Mouse (Mus musculus) hindbrain, postnatal 0 days (tissue): Measurements from ENCODE around the gene Tnfrsf1b. TPM values are rescaled to one million over a fixed set of nuclear protein-coding genes. Genes with fewer than 3 reads are reported as not detected.
A peak's percentile ranks its signal among the peaks of the same experiment; 100 is the strongest.

Source experiments
- ATAC-seq: fragments of 200-750 bp; cut with Nextera tagmentation; 2 replicates; pipeline ENCODE4 v1.8.0; 2017; ENCODE audit warnings: mild to moderate bottlenecking, moderate TSS enrichment, moderate library complexity
- DNase-seq: peaks from one replicate; pipeline ENCODE4 v3.0.0-alpha.2; 2015; ENCODE audit warnings: low spot score
- H3K27ac ChIP-seq: fragments of 300-500 bp; sonication (generic); 2 replicates; pipeline ENCODE4 v1.5.1; 2014; ENCODE audit warnings: mild to moderate bottlenecking
- H3K27me3 ChIP-seq: fragments of 300-500 bp; sonication (generic); 2 replicates; pipeline ENCODE4 v1.6.1; 2014; ENCODE audit warnings: low read length, mixed read lengths; ENCODE audit not compliant: insufficient read depth
- H3K36me3 ChIP-seq: fragments of 300-500 bp; sonication (generic); 2 replicates; pipeline ENCODE4 v1.6.1; 2014; ENCODE audit warnings: low read length, mixed read lengths; ENCODE audit not compliant: insufficient read depth
- H3K4me1 ChIP-seq: fragments of 300-500 bp; sonication (generic); 2 replicates; pipeline ENCODE4 v1.6.1; 2014; ENCODE audit warnings: antibody characterized with exemption, low read length, mixed read lengths; ENCODE audit not compliant: insufficient read depth
- H3K4me2 ChIP-seq: fragments of 300-500 bp; sonication (generic); 2 replicates; pipeline ENCODE4 v1.6.1; 2014; ENCODE audit warnings: low read depth, mild to moderate bottlenecking, low read length, moderate library complexity, mixed read lengths
- H3K4me3 ChIP-seq: fragments of 300-500 bp; sonication (generic); 2 replicates; pipeline ENCODE4 v1.5.1; 2014; ENCODE audit warnings: low read length
- H3K9ac ChIP-seq: fragments of 300-500 bp; sonication (generic); replicated peaks from 2 replicates; pipeline ENCODE4 v1.6.1; 2014; ENCODE audit warnings: mild to moderate bottlenecking, low read length, moderate library complexity, mixed read lengths
- H3K9me3 ChIP-seq: fragments of 300-500 bp; sonication (generic); 2 replicates; pipeline ENCODE4 v1.6.1; 2016; ENCODE audit warnings: low read length, mixed read lengths
- CTCF ChIP-seq: IDR thresholded peaks from 2 replicates; pipeline ENCODE4 v1.5.1; 2016; ENCODE audit warnings: antibody characterized with exemption, control low read depth, low read depth
- WGBS: fragments of 180-500 bp; shearing (Covaris S2); extraction: QIAGEN DNeasy Blood & Tissue Kit; methylation state at CpG from one replicate; pipeline ENCODE4 v1.1.7; 2014; 5-methylcytosine and 5-hydroxymethylcytosine counted together
- polyA plus RNA-seq: library from polyadenylated mRNA; unstranded; fragments of >200 nt; fragmentation: Nextera tagmentation; extraction: Ambion mirVana; gene quantifications from 2 replicates; pipeline ENCODE4 v1.2.1, GENCODE M21; 2015
- total RNA-seq: library from RNA; depleted of rRNA; stranded (reverse); fragments of >200 nt; gene quantifications from 2 replicates; pipeline ENCODE4 v1.2.3, GENCODE M21; 2014

Tnfrsf1b gene
- total and polyA plus RNA-seq, 2 experiments from 2014 or later = 2.9 to 7.3 TPM

- Histone ChIP-seq H3K4me3 (no peak overlapping the region), H3K27me3 (no peaks in the 10 kb centered on the region), H3K36me3 (no peaks in the 10 kb centered on the region), H3K27ac (no peak overlapping the region), H3K4me2 (no peak overlapping the region), H3K4me1 (no peaks in the 10 kb centered on the region), H3K9me3 (no peaks in the 10 kb centered on the region), H3K9ac (no peak overlapping the region)
- no peak for TF ChIP-seq CTCF
- ATAC-seq (no peak), DNase-seq (no peak)
- 30% methylated on average over 3 of the region's 3 CpGs for WGBS
Measured at GRCm38 (mm10) chr4:145233487-145234228, 13.0 kb downstream of the Tnfrsf1b start.

GRCm38 (mm10) chr4:145231732-145232131 lies 14.9 kb downstream of the Tnfrsf1b start:
- 96% methylated on average over 5 of the region's 5 CpGs for WGBS
- TF ChIP-seq CTCF = no peak
- Histone ChIP-seq H3K4me2 (no peak overlapping the region), H3K36me3 (no peaks in the 10 kb centered on the region), H3K9me3 (no peaks in the 10 kb centered on the region), H3K4me3 (no peak overlapping the region), H3K27me3 (no peaks in the 10 kb centered on the region), H3K27ac (no peak overlapping the region), H3K9ac (no peak overlapping the region), H3K4me1 (no peaks in the 10 kb centered on the region)
- DNase-seq (no peak), ATAC-seq (no peak)

- Histone ChIP-seq H3K4me2 (no peak overlapping the region), H3K9me3 (no peaks in the 10 kb centered on the region), H3K9ac (no peak overlapping the region), H3K27ac (no peak overlapping the region), H3K4me3 (no peak overlapping the region), H3K4me1 (no peaks in the 10 kb centered on the region), H3K27me3 (no peaks in the 10 kb centered on the region), H3K36me3 (no peaks in the 10 kb centered on the region)
- WGBS = 89% methylated on average over 2 of the region's 2 CpGs
- no peak for TF ChIP-seq CTCF
- no peak for DNase-seq
- no peak for ATAC-seq
Measured at GRCm38 (mm10) chr4:145230647-145231046, 16.0 kb downstream of the Tnfrsf1b start.

- no peak overlapping the region for H3K4me3 ChIP-seq
- no peak for DNase-seq
- H3K27ac ChIP-seq = no peak overlapping the region
- no peaks in the 10 kb centered on the region for H3K4me1 ChIP-seq
- no peaks in the 10 kb centered on the region for H3K36me3 ChIP-seq
- no peaks in the 10 kb centered on the region for H3K9me3 ChIP-seq
- no peak overlapping the region for H3K9ac ChIP-seq
- H3K4me2 ChIP-seq = no peak overlapping the region
- no peak for TF ChIP-seq CTCF
- H3K27me3 ChIP-seq = no peaks in the 10 kb centered on the region
- no peak for ATAC-seq
- 89% methylated on average over 5 of the region's 5 CpGs for WGBS
Measured at GRCm38 (mm10) chr4:145229524-145230163, 17.0 kb downstream of the Tnfrsf1b start.

- no peak overlapping the region for H3K27ac ChIP-seq
- no peak overlapping the region for H3K4me3 ChIP-seq
- no peaks in the 10 kb centered on the region for H3K27me3 ChIP-seq
- DNase-seq = no peak
- H3K9me3 ChIP-seq = no peaks in the 10 kb centered on the region
- no peak for TF ChIP-seq CTCF
- H3K4me2 ChIP-seq = no peak overlapping the region
- H3K4me1 ChIP-seq = no peaks in the 10 kb centered on the region
- ATAC-seq = no peak
- H3K36me3 ChIP-seq = no peaks in the 10 kb centered on the region
- no peak overlapping the region for H3K9ac ChIP-seq
- WGBS = 88% methylated on average over 6 of the region's 6 CpGs
Measured at GRCm38 (mm10) chr4:145229051-145229450, 17.6 kb downstream of the Tnfrsf1b start.

- Histone ChIP-seq H3K27me3 (no peaks in the 10 kb centered on the region), H3K9ac (no peak overlapping the region), H3K4me2 (no peak overlapping the region), H3K36me3 (no peaks in the 10 kb centered on the region), H3K4me1 (no peaks in the 10 kb centered on the region), H3K4me3 (no peak overlapping the region), H3K27ac (no peak overlapping the region), H3K9me3 (no peaks in the 10 kb centered on the region)
- DNase-seq = no peak
- TF ChIP-seq CTCF = no peak
- WGBS = 93% methylated on average over 4 of the region's 4 CpGs
- ATAC-seq = no peak
Measured at GRCm38 (mm10) chr4:145224613-145225012, 22.1 kb downstream of the Tnfrsf1b start.

- Histone ChIP-seq H3K9me3 (no peaks in the 10 kb centered on the region), H3K4me1 (no peaks in the 10 kb centered on the region), H3K27ac (no peak overlapping the region), H3K36me3 (no peaks in the 10 kb centered on the region), H3K4me2 (no peak overlapping the region), H3K27me3 (no peaks in the 10 kb centered on the region), H3K9ac (no peak overlapping the region), H3K4me3 (no peak overlapping the region)
- no peak for TF ChIP-seq CTCF
- no peak for DNase-seq
- peak; percentile 45; the same call in 1 of the 2 replicates for ATAC-seq
- WGBS = 81% methylated on average over 8 of the region's 8 CpGs
Measured at GRCm38 (mm10) chr4:145222064-145222463, 24.6 kb downstream of the Tnfrsf1b start.
